Mouse (Mus musculus): ENCODE measurements at regions not wholly inside any gene's neighbourhood (a gene's known extent, or its start where the extent isn't known, plus 50 kb on each side); places are given as distances from the start of the nearest gene placed in this dataset.

- no peaks in the 10 kb centered on the region for H3K36me3 ChIP-seq
- H3K9me3 ChIP-seq: no peaks in the 10 kb centered on the region
- no peak for ATAC-seq (replicated peaks)
- H3K27ac ChIP-seq (replicated peaks): no peak overlapping the region
- no peak overlapping the region for H3K4me3 ChIP-seq
- 85% methylated on average over 6 of the region's 6 CpGs for WGBS
- no peak overlapping the region for H3K4me2 ChIP-seq (replicated peaks)
- no peak overlapping the region for H3K9ac ChIP-seq (replicated peaks)
- H3K4me1 ChIP-seq: no peaks in the 10 kb centered on the region
- H3K27me3 ChIP-seq: no peaks in the 10 kb centered on the region
These were observed 297.0 kb upstream of the Gm10295 start for GRCm38 (mm10) chr7:71648314-71648713.

- WGBS: 95% methylated on average over 3 of the region's 3 CpGs
- H3K9me3 ChIP-seq: no peaks in the 10 kb centered on the region
- H3K27me3 ChIP-seq: no peaks in the 10 kb centered on the region
- no peaks in the 10 kb centered on the region for H3K4me1 ChIP-seq
- no peak overlapping the region for H3K4me3 ChIP-seq
- ATAC-seq (replicated peaks): no peak
- H3K27ac ChIP-seq (replicated peaks): no peak overlapping the region
- H3K36me3 ChIP-seq: no peaks in the 10 kb centered on the region
- no peak overlapping the region for H3K4me2 ChIP-seq (replicated peaks)
- no peak overlapping the region for H3K9ac ChIP-seq (replicated peaks)
These were observed 295.7 kb upstream of the Gm10295 start for GRCm38 (mm10) chr7:71646944-71647343.

DNA sequence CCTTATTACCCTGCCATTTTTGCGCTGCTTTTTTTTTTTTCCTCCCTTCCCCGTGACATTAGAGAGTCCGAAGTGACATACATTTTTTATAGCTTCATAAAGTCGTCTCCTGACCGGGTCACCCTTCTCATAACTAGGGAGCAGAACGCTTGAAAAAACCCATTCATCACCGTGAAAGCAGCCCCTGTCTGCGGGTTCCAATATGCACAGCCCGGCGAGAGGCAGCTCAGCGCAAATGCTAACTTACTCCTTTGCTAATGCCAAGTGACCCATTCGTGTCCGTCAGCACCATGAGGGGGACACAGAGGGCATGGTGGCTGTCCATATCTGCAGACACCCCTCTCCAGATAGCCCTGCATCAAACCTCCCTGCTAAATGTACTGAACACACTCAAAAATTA, 271.8 kb upstream of the Gm10295 start:
- H3K4me2 ChIP-seq (replicated peaks): no peak overlapping the region
- ATAC-seq (replicated peaks): no peak
- WGBS: 50% methylated on average over 13 of the region's 13 CpGs
- no peaks in the 10 kb centered on the region for H3K9me3 ChIP-seq
- no peak overlapping the region for H3K27ac ChIP-seq (replicated peaks)
- H3K4me3 ChIP-seq: no peak overlapping the region
- no peaks in the 10 kb centered on the region for H3K36me3 ChIP-seq
- no peak overlapping the region for H3K9ac ChIP-seq (replicated peaks)
- no peaks in the 10 kb centered on the region for H3K4me1 ChIP-seq
- H3K27me3 ChIP-seq: no peaks in the 10 kb centered on the region

DNA sequence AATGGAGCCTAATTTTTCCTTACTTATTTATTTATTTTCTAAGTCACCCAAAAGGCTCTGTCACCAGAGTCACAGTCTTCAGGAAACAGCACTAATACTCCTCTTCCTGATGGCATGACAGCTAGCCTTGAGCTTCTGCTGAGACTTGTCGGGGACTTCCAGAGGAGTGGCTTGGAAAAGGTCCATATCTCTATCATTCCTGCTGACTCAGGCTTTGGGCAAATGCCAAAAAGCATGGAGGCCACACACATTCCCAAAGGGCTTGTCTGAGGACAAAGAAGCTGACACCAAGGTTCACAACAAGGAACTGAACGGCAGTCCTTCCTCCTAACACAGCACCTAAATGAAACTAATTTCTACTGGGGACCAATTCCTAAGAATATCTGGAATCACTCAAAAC, 251.9 kb upstream of the Gm10295 start:
- Histone ChIP-seq H3K36me3 (no peaks in the 10 kb centered on the region), H3K4me1 (0 out of 2 replicates have a peak, but pooled peaks cover 7% of the 10 kb centered on the region), H3K27ac (replicated peaks) (no peak overlapping the region), H3K9ac (replicated peaks) (no peak overlapping the region), H3K9me3 (no peaks in the 10 kb centered on the region), H3K27me3 (no peaks in the 10 kb centered on the region), H3K4me3 (no peak overlapping the region), H3K4me2 (replicated peaks) (no peak overlapping the region)
- no peak for ATAC-seq (replicated peaks)
- 32% methylated on average over 2 of the region's 2 CpGs for WGBS

DNA sequence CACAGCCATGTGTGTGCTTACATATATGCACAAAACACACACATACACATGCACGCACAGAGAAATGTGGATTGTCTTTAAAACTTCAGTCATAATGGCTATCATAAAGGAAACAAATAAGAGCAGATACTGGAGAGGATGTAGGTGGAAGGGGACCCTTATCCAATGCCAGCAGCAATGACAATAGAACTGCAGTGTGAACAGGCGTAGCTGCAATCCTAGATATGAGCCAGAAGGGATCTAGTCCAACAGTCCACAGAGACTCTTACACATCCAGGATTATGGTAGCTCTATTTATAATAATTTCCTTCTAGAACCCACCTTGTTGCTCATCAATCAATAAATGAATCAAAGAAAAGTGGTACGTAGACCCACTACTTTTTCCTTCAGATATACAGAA, 245.5 kb upstream of the Gm10295 start:
- ATAC-seq (replicated peaks): no peak
- Histone ChIP-seq H3K9me3 (no peaks in the 10 kb centered on the region), H3K4me1 (no peaks in the 10 kb centered on the region), H3K4me3 (no peak overlapping the region), H3K36me3 (no peaks in the 10 kb centered on the region), H3K9ac (replicated peaks) (no peak overlapping the region), H3K27ac (replicated peaks) (no peak overlapping the region), H3K27me3 (no peaks in the 10 kb centered on the region), H3K4me2 (replicated peaks) (no peak overlapping the region)
- WGBS: 94% methylated on average over 3 of the region's 3 CpGs

- Histone ChIP-seq H3K27ac (replicated peaks) (no peak overlapping the region), H3K4me1 (no peaks in the 10 kb centered on the region), H3K4me3 (no peak overlapping the region), H3K9ac (replicated peaks) (no peak overlapping the region), H3K27me3 (no peaks in the 10 kb centered on the region), H3K36me3 (no peaks in the 10 kb centered on the region), H3K4me2 (replicated peaks) (no peak overlapping the region), H3K9me3 (no peaks in the 10 kb centered on the region)
- no peak for ATAC-seq (replicated peaks)
- 76% methylated on average over 5 of the region's 5 CpGs for WGBS
These were observed 236.3 kb upstream of the Gm10295 start for GRCm38 (mm10) chr7:71587626-71588025.

GRCm38 (mm10) chr7:71583443-71584055, 232.3 kb upstream of the Gm10295 start:
- Histone ChIP-seq H3K27ac (replicated peaks) (no peak overlapping the region), H3K4me3 (no peak overlapping the region), H3K4me1 (no peaks in the 10 kb centered on the region), H3K4me2 (replicated peaks) (no peak overlapping the region), H3K27me3 (no peaks in the 10 kb centered on the region), H3K9ac (replicated peaks) (no peak overlapping the region), H3K9me3 (no peaks in the 10 kb centered on the region), H3K36me3 (no peaks in the 10 kb centered on the region)
- 52% methylated on average over 1 of the region's 1 CpGs for WGBS
- no peak for ATAC-seq (replicated peaks)

DNA sequence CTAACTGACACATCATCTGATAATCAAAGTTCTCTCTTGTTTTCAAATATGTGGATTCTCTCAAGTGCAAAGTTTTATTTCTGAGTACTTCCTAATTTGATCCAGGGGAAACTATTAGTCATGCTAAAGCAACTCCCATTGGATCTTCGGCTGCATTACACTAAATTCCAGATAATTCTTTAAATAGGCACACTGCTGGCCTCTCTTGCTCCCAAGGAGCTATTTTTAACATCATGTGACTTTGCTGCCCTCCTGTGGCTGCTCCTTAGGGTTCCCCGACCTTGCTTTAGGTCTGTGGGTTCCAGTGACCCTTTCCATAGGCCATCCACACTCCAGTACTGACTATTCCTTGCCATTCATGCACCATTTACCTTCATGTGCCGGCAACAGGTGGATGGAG, 230.5 kb upstream of the Gm10295 start:
- H3K4me3 ChIP-seq: no peak overlapping the region
- H3K9ac ChIP-seq (replicated peaks): no peak overlapping the region
- no peak overlapping the region for H3K27ac ChIP-seq (replicated peaks)
- no peak for ATAC-seq (replicated peaks)
- no peak overlapping the region for H3K4me2 ChIP-seq (replicated peaks)
- no peaks in the 10 kb centered on the region for H3K36me3 ChIP-seq
- H3K4me1 ChIP-seq: no peaks in the 10 kb centered on the region
- 39% methylated on average over 3 of the region's 3 CpGs for WGBS
- no peaks in the 10 kb centered on the region for H3K27me3 ChIP-seq
- no peaks in the 10 kb centered on the region for H3K9me3 ChIP-seq

GRCm38 (mm10) chr7:71560296-71560936, 209.1 kb upstream of the Gm10295 start:
- H3K9me3 ChIP-seq: no peaks in the 10 kb centered on the region
- H3K27me3 ChIP-seq: no peaks in the 10 kb centered on the region
- H3K4me1 ChIP-seq: no peaks in the 10 kb centered on the region
- H3K4me3 ChIP-seq: no peak overlapping the region
- ATAC-seq (replicated peaks): no peak
- no peak overlapping the region for H3K9ac ChIP-seq (replicated peaks)
- H3K27ac ChIP-seq (replicated peaks): no peak overlapping the region
- H3K36me3 ChIP-seq: no peaks in the 10 kb centered on the region
- WGBS: 40% methylated on average over 2 of the region's 2 CpGs
- no peak overlapping the region for H3K4me2 ChIP-seq (replicated peaks)

- no peaks in the 10 kb centered on the region for H3K27me3 ChIP-seq
- no peak overlapping the region for H3K4me3 ChIP-seq
- no peak overlapping the region for H3K9ac ChIP-seq (replicated peaks)
- no peaks in the 10 kb centered on the region for H3K4me1 ChIP-seq
- H3K4me2 ChIP-seq (replicated peaks): no peak overlapping the region
- H3K9me3 ChIP-seq: no peaks in the 10 kb centered on the region
- H3K27ac ChIP-seq (replicated peaks): no peak overlapping the region
- 81% methylated on average over 5 of the region's 5 CpGs for WGBS
- no peaks in the 10 kb centered on the region for H3K36me3 ChIP-seq
- no peak for ATAC-seq (replicated peaks)
These were observed 205.2 kb upstream of the Gm10295 start for GRCm38 (mm10) chr7:71556473-71556872.

GRCm38 (mm10) chr7:71555476-71555875, 204.2 kb upstream of the Gm10295 start:
- 0 out of 2 replicates have a peak, but pooled peaks have one; percentile 66 for ATAC-seq (replicated peaks)
- H3K27me3 ChIP-seq: no peaks in the 10 kb centered on the region
- 0 out of 2 replicates have a peak overlapping the region, but pooled peaks have one; percentile 10 for H3K27ac ChIP-seq (replicated peaks)
- H3K4me3 ChIP-seq: no peak overlapping the region
- H3K36me3 ChIP-seq: no peaks in the 10 kb centered on the region
- H3K9ac ChIP-seq (replicated peaks): no peak overlapping the region
- H3K4me2 ChIP-seq (replicated peaks): no peak overlapping the region
- no peaks in the 10 kb centered on the region for H3K4me1 ChIP-seq
- 62% methylated on average over 3 of the region's 3 CpGs for WGBS
- no peaks in the 10 kb centered on the region for H3K9me3 ChIP-seq

- Histone ChIP-seq H3K27ac (replicated peaks) (no peak overlapping the region), H3K9ac (replicated peaks) (no peak overlapping the region), H3K27me3 (no peaks in the 10 kb centered on the region), H3K4me1 (no peaks in the 10 kb centered on the region), H3K4me3 (no peak overlapping the region), H3K4me2 (replicated peaks) (no peak overlapping the region), H3K9me3 (no peaks in the 10 kb centered on the region), H3K36me3 (no peaks in the 10 kb centered on the region)
- peak; percentile 29; the same call in 1 of the 2 replicates for ATAC-seq (replicated peaks)
- WGBS: 49% methylated on average over 6 of the region's 6 CpGs
These were observed 195.4 kb upstream of the Gm10295 start for GRCm38 (mm10) chr7:71546606-71547213.

Measured in forebrain, embryonic 15.5 days (tissue).